Mouse (Mus musculus) CH12.LX (cell line): ENCODE measurements around the gene Zfp609.

ENCODE experiments used
- BHLHE40 ChIP-seq: IDR thresholded peaks from 2 replicates; pipeline ENCODE4 v1.6.1; 2011; ENCODE audit warnings: mild to moderate bottlenecking, low read depth, low read length, improper control_type of control experiment
- CTCF ChIP-seq, 2 experiments: IDR thresholded peaks in 1 of 2; conservative IDR thresholded peaks in 1 of 2; 2 replicates each; pipeline ENCODE4 v1.5.1; 2011 to 2012; ENCODE audit warnings: low read depth in 2 of 2, low read length in 2 of 2, improper control_type of control experiment in 1 of 2, inconsistent platforms in 1 of 2, mild to moderate bottlenecking in 1 of 2, moderate library complexity in 1 of 2
- IRF4 ChIP-seq: IDR thresholded peaks from 2 replicates; pipeline ENCODE4 v1.6.1; 2014; ENCODE audit warnings: low read depth, mild to moderate bottlenecking, inconsistent platforms, low read length, improper control_type of control experiment
- JUND ChIP-seq: conservative IDR thresholded peaks from 2 replicates; pipeline ENCODE4 v1.6.1; 2011; ENCODE audit warnings: low read depth, low read length, improper control_type of control experiment
- MAX ChIP-seq: IDR thresholded peaks from 2 replicates; pipeline ENCODE4 v1.6.1; 2011; ENCODE audit warnings: low read length, improper control_type of control experiment
- MXI1 ChIP-seq: IDR thresholded peaks from 2 replicates; pipeline ENCODE4 v1.6.1; 2011; ENCODE audit warnings: mild to moderate bottlenecking, low read depth, low read length, improper control_type of control experiment
- MYC ChIP-seq: IDR thresholded peaks from 2 replicates; pipeline ENCODE4 v1.6.1; 2011; ENCODE audit warnings: low read depth, mild to moderate bottlenecking, improper control_type of control experiment, low read length
- POLR2A ChIP-seq: IDR thresholded peaks from 2 replicates; pipeline ENCODE4 v1.6.1; 2011; ENCODE audit warnings: low read depth, mild to moderate bottlenecking, improper control_type of control experiment, low read length
- TCF12 ChIP-seq: IDR thresholded peaks from 2 replicates; pipeline ENCODE4 v1.6.1; 2014; ENCODE audit warnings: low read depth, mild to moderate bottlenecking, inconsistent platforms, low read length, improper control_type of control experiment
- USF2 ChIP-seq: conservative IDR thresholded peaks from 2 replicates; pipeline ENCODE4 v1.6.1; 2011; ENCODE audit warnings: low read depth, low read length, improper control_type of control experiment

- TF ChIP-seq USF2 (no peak), TCF12 (no peak), CTCF (conservative IDR thresholded peaks at IDR 0.05 in 1 of 2, IDR thresholded peaks at IDR 0.05 in 1 of 2; ENCODE audit: low read depth in 2 of 2, low read length in 2 of 2) (no peak), POLR2A (no peak), MYC (no peak), MXI1 (no peak), IRF4 (no peak), BHLHE40 (no peak), JUND (no peak), MAX (no peak)
Measured at GRCm38 (mm10) chr9:65671431-65671931, 155.9 kb downstream of the Zfp609 start.
